Mouse (Mus musculus) CD4-positive, CD25-positive, alpha-beta regulatory T cell, adult 4 months (primary cell): Measurements from ENCODE around the gene Gabrb2. TPM values are rescaled to one million over a fixed set of nuclear protein-coding genes. Genes with fewer than 3 reads are reported as not detected.

Source experiments
- ATAC-seq: one replicate; pipeline ENCODE4 v1.8.0; 2017
- polyA plus RNA-seq, 2 experiments: library from polyadenylated mRNA; unstranded; fragments of 100-300 nt; shearing (Covaris generic); gene quantifications; one replicate each; pipeline ENCODE4 v1.2.1; 2017

Gene Gabrb2
- polyA plus RNA-seq, 2 experiments from 2014 or later = not detected

- no peak for ATAC-seq
Observed at GRCm38 (mm10) chr11:42535286-42535685, 115.7 kb downstream of the Gabrb2 start.

- ATAC-seq = no peak
Observed at GRCm38 (mm10) chr11:42535861-42536260, 116.3 kb downstream of the Gabrb2 start.

GRCm38 (mm10) chr11:42542861-42543260 is 123.3 kb downstream of the Gabrb2 start:
- no peak for ATAC-seq

- no peak for ATAC-seq
Observed at GRCm38 (mm10) chr11:42566023-42566422, 146.5 kb downstream of the Gabrb2 start.

- no peak for ATAC-seq
Observed at GRCm38 (mm10) chr11:42571467-42571866, 151.9 kb downstream of the Gabrb2 start.

GRCm38 (mm10) chr11:42575146-42575873 is 155.8 kb downstream of the Gabrb2 start:
- no peak for ATAC-seq

- ATAC-seq = no peak
Observed at GRCm38 (mm10) chr11:42579804-42580203, 160.2 kb downstream of the Gabrb2 start.

- ATAC-seq = no peak
Observed at GRCm38 (mm10) chr11:42581123-42581522, 161.6 kb downstream of the Gabrb2 start.

- ATAC-seq = no peak
Observed at GRCm38 (mm10) chr11:42581753-42582152, 162.2 kb downstream of the Gabrb2 start.

- no peak for ATAC-seq
Observed at GRCm38 (mm10) chr11:42592418-42592817, 172.9 kb downstream of the Gabrb2 start.

- ATAC-seq = no peak
Observed at GRCm38 (mm10) chr11:42606225-42606624, 186.7 kb downstream of the Gabrb2 start.

GRCm38 (mm10) chr11:42609128-42609763 is 189.7 kb downstream of the Gabrb2 start:
- no peak for ATAC-seq

GRCm38 (mm10) chr11:42618195-42618594 is 198.6 kb downstream of the Gabrb2 start:
- no peak for ATAC-seq

- ATAC-seq = no peak
Observed at GRCm38 (mm10) chr11:42621109-42621508, 201.6 kb downstream of the Gabrb2 start.

GRCm38 (mm10) chr11:42650111-42650510 is 230.6 kb downstream of the Gabrb2 start:
- no peak for ATAC-seq

GRCm38 (mm10) chr11:42651572-42651971 is 232.0 kb downstream of the Gabrb2 start:
- no peak for ATAC-seq

- no peak for ATAC-seq
Observed at GRCm38 (mm10) chr11:42654189-42654588, 234.6 kb downstream of the Gabrb2 start.

GRCm38 (mm10) chr11:42668657-42669056 is 249.1 kb downstream of the Gabrb2 start:
- no peak for ATAC-seq

Other genes with a start within 250 kb of the Gabrb2 start
- not detected for gene Gabra1, start 236.8 kb upstream of the Gabrb2 start, polyA plus RNA-seq
- gene Gabra6, start 98.7 kb upstream of the Gabrb2 start, polyA plus RNA-seq = not detected